Mouse (Mus musculus) lung, embryonic 14.5 days (tissue): ENCODE data around the gene Itm2b. TPM values are rescaled to one million over a fixed set of nuclear protein-coding genes. Genes with fewer than 3 reads are reported as not detected.

Experiments used
- ATAC-seq: fragments of 200-750 bp; cut with Nextera tagmentation; 2 replicates; pipeline ENCODE4 v1.8.0; 2017; ENCODE audit warnings: mild to moderate bottlenecking, moderate TSS enrichment, moderate library complexity; ENCODE audit not compliant: insufficient read depth
- DNase-seq: peaks from one replicate; pipeline ENCODE4 v3.0.0-alpha.2; 2015
- H3K27ac ChIP-seq: fragments of 300-500 bp; sonication (generic); 2 replicates; pipeline ENCODE4 v1.5.1; 2014; ENCODE audit warnings: low read depth, mild to moderate bottlenecking, moderate library complexity
- H3K27me3 ChIP-seq: fragments of 300-500 bp; sonication (generic); 2 replicates; pipeline ENCODE4 v1.6.1; 2014; ENCODE audit warnings: low read length, control low read depth; ENCODE audit not compliant: insufficient read depth
- H3K36me3 ChIP-seq: fragments of 300-500 bp; sonication (generic); 2 replicates; pipeline ENCODE4 v1.6.1; 2014; ENCODE audit warnings: control low read depth; ENCODE audit not compliant: insufficient read depth
- H3K4me1 ChIP-seq: fragments of 300-500 bp; sonication (generic); 2 replicates; pipeline ENCODE4 v1.6.1; 2014; ENCODE audit warnings: antibody characterized with exemption, control low read depth; ENCODE audit not compliant: insufficient read depth
- H3K4me2 ChIP-seq: fragments of 300-500 bp; sonication (generic); 2 replicates; pipeline ENCODE4 v1.6.1; 2014; ENCODE audit warnings: mild to moderate bottlenecking
- H3K4me3 ChIP-seq: fragments of 300-500 bp; sonication (generic); 2 replicates; pipeline ENCODE4 v1.5.1; 2014; ENCODE audit warnings: low read depth, low read length
- H3K9ac ChIP-seq: fragments of 300-500 bp; sonication (generic); 2 replicates; pipeline ENCODE4 v1.6.1; 2014
- H3K9me3 ChIP-seq: fragments of 300-500 bp; sonication (generic); 2 replicates; pipeline ENCODE4 v1.6.1; 2016; ENCODE audit warnings: low read depth, low read length, control low read depth
- CTCF ChIP-seq: IDR thresholded peaks from 2 replicates; pipeline ENCODE4 v1.5.1; 2016; ENCODE audit warnings: antibody characterized with exemption, low read depth
- WGBS: fragments of 180-500 bp; shearing (Covaris S2); extraction: QIAGEN DNeasy Blood & Tissue Kit; methylation state at CpG from one replicate; pipeline ENCODE4 v1.1.7; 2014; 5-methylcytosine and 5-hydroxymethylcytosine counted together
- polyA plus RNA-seq: library from polyadenylated mRNA; unstranded; fragments of >200 nt; fragmentation: Nextera tagmentation; extraction: Ambion mirVana; gene quantifications from 2 replicates; pipeline ENCODE4 v1.2.1, GENCODE M21; 2014

Itm2b gene
- polyA plus RNA-seq, 1 experiment from 2014 or later, result 630 TPM

GRCm38 (mm10) chr14:73404016-73404415 is 18.9 kb upstream of the Itm2b start:
- H3K4me1 ChIP-seq, result no peaks in the 10 kb centered on the region
- no peaks in the 10 kb centered on the region for H3K27me3 ChIP-seq
- no peak overlapping the region for H3K27ac ChIP-seq
- DNase-seq (no peak), ATAC-seq (no peak)
- TF ChIP-seq CTCF, result no peak
- H3K9me3 ChIP-seq, result no peaks in the 10 kb centered on the region
- H3K4me2 ChIP-seq, result no peak overlapping the region
- 48% methylated on average over 3 of the region's 3 CpGs for WGBS
- no peak overlapping the region for H3K4me3 ChIP-seq
- H3K36me3 ChIP-seq, result no peaks in the 10 kb centered on the region
- H3K9ac ChIP-seq, result no peak overlapping the region

- no peak for ATAC-seq
- WGBS, result 65% methylated on average over 5 of the region's 5 CpGs
- no peaks in the 10 kb centered on the region for H3K36me3 ChIP-seq
- H3K9ac ChIP-seq, result no peak overlapping the region
- no peaks in the 10 kb centered on the region for H3K27me3 ChIP-seq
- no peak overlapping the region for H3K4me3 ChIP-seq
- no peak overlapping the region for H3K27ac ChIP-seq
- no peaks in the 10 kb centered on the region for H3K4me1 ChIP-seq
- H3K9me3 ChIP-seq, result no peaks in the 10 kb centered on the region
- no peak for DNase-seq
- TF ChIP-seq CTCF, result no peak
- H3K4me2 ChIP-seq, result no peak overlapping the region
Observed at GRCm38 (mm10) chr14:73403351-73403750, 18.3 kb upstream of the Itm2b start.

GRCm38 (mm10) chr14:73402296-73403035 is 17.4 kb upstream of the Itm2b start:
- Histone ChIP-seq H3K27me3 (no peaks in the 10 kb centered on the region), H3K36me3 (no peaks in the 10 kb centered on the region), H3K4me3 (no peak overlapping the region), H3K27ac (no peak overlapping the region), H3K9ac (no peak overlapping the region), H3K4me1 (no peaks in the 10 kb centered on the region), H3K9me3 (no peaks in the 10 kb centered on the region), H3K4me2 (no peak overlapping the region)
- ATAC-seq (no peak), DNase-seq (no peak)
- WGBS, result 57% methylated on average over 11 of the region's 11 CpGs
- TF ChIP-seq CTCF, result no peak

- no peak overlapping the region for H3K4me2 ChIP-seq
- DNase-seq, result no peak
- no peak for TF ChIP-seq CTCF
- no peak; the same call in 1 of the 2 replicates for ATAC-seq
- H3K9ac ChIP-seq, result no peak overlapping the region
- H3K36me3 ChIP-seq, result no peaks in the 10 kb centered on the region
- whole genome bisulfite sequencing, result 40% methylated on average over 3 of the region's 3 CpGs
- H3K27ac ChIP-seq, result no peak overlapping the region
- H3K27me3 ChIP-seq, result no peaks in the 10 kb centered on the region
- no peaks in the 10 kb centered on the region for H3K4me1 ChIP-seq
- no peaks in the 10 kb centered on the region for H3K9me3 ChIP-seq
- no peak overlapping the region for H3K4me3 ChIP-seq
Observed at GRCm38 (mm10) chr14:73401408-73401807, 16.3 kb upstream of the Itm2b start.

- H3K36me3 ChIP-seq, result no peaks in the 10 kb centered on the region
- no peak overlapping the region for H3K4me3 ChIP-seq
- no peaks in the 10 kb centered on the region for H3K4me1 ChIP-seq
- no peak overlapping the region for H3K9ac ChIP-seq
- no peak for TF ChIP-seq CTCF
- 15% methylated on average over 15 of the region's 15 CpGs for WGBS
- peak; percentile 61 for ATAC-seq
- peak overlapping the region; percentile 27; the same call in 1 of the 2 replicates for H3K4me2 ChIP-seq
- no peaks in the 10 kb centered on the region for H3K27me3 ChIP-seq
- peak overlapping the region; percentile 39; the same call in 1 of the 2 replicates for H3K27ac ChIP-seq
- no peaks in the 10 kb centered on the region for H3K9me3 ChIP-seq
- DNase-seq, result peak; percentile 54
Observed at GRCm38 (mm10) chr14:73399866-73400618, 15.0 kb upstream of the Itm2b start.

GRCm38 (mm10) chr14:73398367-73398996 is 13.4 kb upstream of the Itm2b start:
- no peaks in the 10 kb centered on the region for H3K4me1 ChIP-seq

GRCm38 (mm10) chr14:73395750-73396149 is 10.7 kb upstream of the Itm2b start:
- no peak for TF ChIP-seq CTCF

More at GRCm38 (mm10) chr14:73398367-73398996, 13.4 kb upstream of the Itm2b start:
- H3K36me3 ChIP-seq, result no peaks in the 10 kb centered on the region
- no peak for TF ChIP-seq CTCF
- DNase-seq (no peak), ATAC-seq (no peak)
- H3K27ac ChIP-seq, result no peak overlapping the region
- no peaks in the 10 kb centered on the region for H3K9me3 ChIP-seq
- 60% methylated on average over 8 of the region's 8 CpGs for WGBS
- no peak overlapping the region for H3K9ac ChIP-seq
- H3K4me2 ChIP-seq, result no peak overlapping the region
- no peaks in the 10 kb centered on the region for H3K27me3 ChIP-seq
- H3K4me3 ChIP-seq, result no peak overlapping the region

More at GRCm38 (mm10) chr14:73395750-73396149, 10.7 kb upstream of the Itm2b start:
- Histone ChIP-seq H3K9me3 (no peaks in the 10 kb centered on the region), H3K4me2 (no peak overlapping the region), H3K4me1 (no peaks in the 10 kb centered on the region), H3K36me3 (no peaks in the 10 kb centered on the region), H3K27me3 (no peaks in the 10 kb centered on the region), H3K9ac (no peak overlapping the region), H3K4me3 (no peak overlapping the region), H3K27ac (no peak overlapping the region)
- ATAC-seq (no peak), DNase-seq (no peak)
- 68% methylated on average over 5 of the region's 5 CpGs for WGBS
